Mouse (Mus musculus) MEL (cell line): ENCODE results near the gene Gpr82. TPM values are rescaled to one million over a fixed set of nuclear protein-coding genes. Genes with fewer than 3 reads are reported as not detected.

Experiments used
- DNase-seq: peaks from one replicate; pipeline ENCODE4 v3.0.0; 2011; ENCODE audit warnings: low read depth, low spot score
- H3K27ac ChIP-seq: 2 replicates; pipeline ENCODE4 v1.5.1; 2012; ENCODE audit warnings: low read depth, mild to moderate bottlenecking, control low read depth, low read length, moderate library complexity; ENCODE audit not compliant: control insufficient read depth
- H3K27me3 ChIP-seq, 2 experiments: fragments of 150-350 bp in 1 of 2; sonication (generic) in 1 of 2; 2 replicates each; pipeline ENCODE4 v1.6.1; 2012; ENCODE audit warnings: low read length in 2 of 2, mild to moderate bottlenecking in 2 of 2, improper control_type of control experiment in 1 of 2, moderate library complexity in 1 of 2; ENCODE audit not compliant: insufficient read depth in 2 of 2, control insufficient read depth in 1 of 2
- H3K36me3 ChIP-seq, 2 experiments: 2 replicates each; pipeline ENCODE4 v1.6.1; 2012 to 2014; ENCODE audit warnings: low read length in 2 of 2, improper control_type of control experiment in 1 of 2, inconsistent platforms in 1 of 2, mild to moderate bottlenecking in 1 of 2; ENCODE audit not compliant: insufficient read depth in 2 of 2, control insufficient read depth in 1 of 2
- H3K4me1 ChIP-seq, 2 experiments: fragments of 150-350 bp in 1 of 2; sonication (generic) in 1 of 2; 2 replicates each; pipeline ENCODE4 v1.6.1; 2012; ENCODE audit warnings: low read length in 2 of 2, improper control_type of control experiment in 1 of 2, mild to moderate bottlenecking in 1 of 2; ENCODE audit not compliant: insufficient read depth in 2 of 2, control insufficient read depth in 1 of 2
- H3K4me3 ChIP-seq, 2 experiments: fragments of 150-350 bp in 1 of 2; sonication (generic) in 1 of 2; 2 replicates each; pipeline ENCODE4 v1.5.1; 2012; ENCODE audit warnings: low read depth in 2 of 2, low read length in 2 of 2, mild to moderate bottlenecking in 2 of 2, moderate library complexity in 2 of 2, control low read depth in 1 of 2, improper control_type of control experiment in 1 of 2; ENCODE audit not compliant: control insufficient read depth in 1 of 2, insufficient read depth in 1 of 2
- H3K79me2 ChIP-seq: 2 replicates; pipeline ENCODE4 v1.6.1; 2012; ENCODE audit warnings: mild to moderate bottlenecking, low read length, moderate library complexity; ENCODE audit not compliant: control insufficient read depth, poor library complexity, insufficient read depth
- H3K9ac ChIP-seq: 2 replicates; pipeline ENCODE4 v1.6.1; 2012; ENCODE audit warnings: low read depth, mild to moderate bottlenecking, control low read depth, low read length, moderate library complexity; ENCODE audit not compliant: control insufficient read depth, poor library complexity, severe bottlenecking
- H3K9me3 ChIP-seq: fragments of 150-350 bp; sonication (generic); replicated peaks from 2 replicates; pipeline ENCODE4 v1.6.1; 2012; ENCODE audit warnings: mild to moderate bottlenecking, low read length, improper control_type of control experiment, moderate library complexity; ENCODE audit not compliant: insufficient read depth
- BHLHE40 ChIP-seq: IDR thresholded peaks from 2 replicates; pipeline ENCODE4 v1.6.1; 2012; ENCODE audit warnings: low read depth, mild to moderate bottlenecking, inconsistent platforms, low read length, improper control_type of control experiment, borderline replicate concordance
- CHD1 ChIP-seq: IDR thresholded peaks from 2 replicates; pipeline ENCODE4 v1.6.1; 2012; ENCODE audit warnings: low read depth, mild to moderate bottlenecking, inconsistent platforms, low read length, improper control_type of control experiment
- CHD2 ChIP-seq: IDR thresholded peaks from 2 replicates; pipeline ENCODE4 v1.6.1; 2011; ENCODE audit warnings: low read length, improper control_type of control experiment
- CTCF ChIP-seq, 3 experiments: IDR thresholded peaks in 2 of 3; conservative IDR thresholded peaks in 1 of 3; 2 replicates each; pipeline ENCODE4 v1.5.1; 2011 to 2012; ENCODE audit warnings: low read length in 3 of 3, low read depth in 2 of 3, mild to moderate bottlenecking in 2 of 3, improper control_type of control experiment in 1 of 3, inconsistent platforms in 1 of 3, mixed read lengths in 1 of 3, moderate library complexity in 1 of 3; ENCODE audit not compliant: control insufficient read depth in 1 of 3, insufficient read depth in 1 of 3, poor library complexity in 1 of 3, severe bottlenecking in 1 of 3
- E2F4 ChIP-seq: IDR thresholded peaks from 2 replicates; pipeline ENCODE4 v1.6.1; 2011; ENCODE audit warnings: low read depth, low read length, improper control_type of control experiment, borderline replicate concordance
- ELF1 ChIP-seq: IDR thresholded peaks from 2 replicates; pipeline ENCODE4 v1.6.1; 2014; ENCODE audit warnings: low read depth, mild to moderate bottlenecking, inconsistent platforms, low read length, improper control_type of control experiment, moderate library complexity
- EP300 ChIP-seq, 2 experiments: IDR thresholded peaks; 2 replicates each; pipeline ENCODE4 v1.6.1; 2011; ENCODE audit warnings: improper control_type of control experiment in 2 of 2, low read length in 2 of 2, low read depth in 1 of 2, mild to moderate bottlenecking in 1 of 2
- ETS1 ChIP-seq: IDR thresholded peaks from 2 replicates; pipeline ENCODE4 v1.6.1; 2012; ENCODE audit warnings: low read depth, mild to moderate bottlenecking, inconsistent platforms, low read length, improper control_type of control experiment, moderate library complexity
- GABPA ChIP-seq: IDR thresholded peaks from 2 replicates; pipeline ENCODE4 v1.6.1; 2012; ENCODE audit warnings: low read depth, mild to moderate bottlenecking, inconsistent platforms, low read length, improper control_type of control experiment, moderate library complexity
- JUND ChIP-seq: IDR thresholded peaks from 2 replicates; pipeline ENCODE4 v1.6.1; 2011; ENCODE audit warnings: low read depth, mild to moderate bottlenecking, improper control_type of control experiment, low read length
- KAT2A ChIP-seq: conservative IDR thresholded peaks from 2 replicates; pipeline ENCODE4 v1.6.1; 2012; ENCODE audit warnings: low read depth, low read length, improper control_type of control experiment, inconsistent platforms
- MAFK ChIP-seq: IDR thresholded peaks from 2 replicates; pipeline ENCODE4 v1.6.1; 2011; ENCODE audit warnings: low read depth, mild to moderate bottlenecking, low read length, improper control_type of control experiment, borderline replicate concordance
- MAZ ChIP-seq: IDR thresholded peaks from 2 replicates; pipeline ENCODE4 v1.6.1; 2012; ENCODE audit warnings: low read depth, mild to moderate bottlenecking, inconsistent platforms, low read length, improper control_type of control experiment
- MEF2A ChIP-seq: IDR thresholded peaks from 2 replicates; pipeline ENCODE4 v1.6.1; 2014; ENCODE audit warnings: low read depth, mild to moderate bottlenecking, inconsistent platforms, low read length, improper control_type of control experiment; ENCODE audit not compliant: poor library complexity, insufficient replicate concordance, severe bottlenecking; ENCODE audit errors: extremely low read depth
- MXI1 ChIP-seq: IDR thresholded peaks from 2 replicates; pipeline ENCODE4 v1.6.1; 2011; ENCODE audit warnings: mild to moderate bottlenecking, low read depth, low read length, improper control_type of control experiment
- MYC ChIP-seq: IDR thresholded peaks from 2 replicates; pipeline ENCODE4 v1.6.1; 2011; ENCODE audit warnings: low read depth, mild to moderate bottlenecking, low read length, improper control_type of control experiment, moderate library complexity
- NELFE ChIP-seq: IDR thresholded peaks from 2 replicates; pipeline ENCODE4 v1.6.1; 2011; ENCODE audit warnings: low read depth, low read length, improper control_type of control experiment
- NRF1 ChIP-seq: IDR thresholded peaks from 2 replicates; pipeline ENCODE4 v1.6.1; 2014; ENCODE audit warnings: low read depth, mild to moderate bottlenecking, inconsistent platforms, low read length, improper control_type of control experiment, moderate library complexity; ENCODE audit not compliant: poor library complexity, insufficient read depth, severe bottlenecking
- POLR2A ChIP-seq, 2 experiments: IDR thresholded peaks; 2 replicates each; pipeline ENCODE4 v1.6.1; 2011 to 2012; ENCODE audit warnings: low read length in 2 of 2, mild to moderate bottlenecking in 2 of 2, control low read depth in 1 of 2, improper control_type of control experiment in 1 of 2, low read depth in 1 of 2, moderate library complexity in 1 of 2; ENCODE audit not compliant: control insufficient read depth in 1 of 2, insufficient read depth in 1 of 2, poor library complexity in 1 of 2
- RCOR1 ChIP-seq: IDR thresholded peaks from 2 replicates; pipeline ENCODE4 v1.6.1; 2012; ENCODE audit warnings: low read depth, mild to moderate bottlenecking, inconsistent platforms, low read length, improper control_type of control experiment
- SIN3A ChIP-seq: IDR thresholded peaks from 2 replicates; pipeline ENCODE4 v1.6.1; 2012; ENCODE audit warnings: low read length, improper control_type of control experiment, inconsistent platforms
- TAL1 ChIP-seq: IDR thresholded peaks from 2 replicates; pipeline ENCODE4 v1.6.1; 2012; ENCODE audit warnings: mild to moderate bottlenecking, inconsistent platforms, low read length, moderate library complexity, mixed read lengths
- TBP ChIP-seq: IDR thresholded peaks from 2 replicates; pipeline ENCODE4 v1.8.0; 2011; ENCODE audit warnings: low read depth, low read length, improper control_type of control experiment
- USF2 ChIP-seq, 2 experiments: IDR thresholded peaks; 2 replicates each; pipeline ENCODE4 v1.6.1; 2011 to 2012; ENCODE audit warnings: improper control_type of control experiment in 2 of 2, low read length in 2 of 2, borderline replicate concordance in 1 of 2, inconsistent platforms in 1 of 2, low read depth in 1 of 2, mild to moderate bottlenecking in 1 of 2; ENCODE audit not compliant: insufficient read depth in 1 of 2
- ZKSCAN1 ChIP-seq: IDR thresholded peaks from 2 replicates; pipeline ENCODE4 v1.6.1; 2012; ENCODE audit warnings: low read depth, mild to moderate bottlenecking, inconsistent platforms, low read length, improper control_type of control experiment, moderate library complexity
- ZNF384 ChIP-seq: IDR thresholded peaks from 2 replicates; pipeline ENCODE4 v1.6.1; 2012; ENCODE audit warnings: low read depth, mild to moderate bottlenecking, inconsistent platforms, low read length, improper control_type of control experiment
- polyA plus RNA-seq, 2 experiments: library from polyadenylated mRNA; stranded (reverse) in 1 of 2; unstranded in 1 of 2; fragments of >175 nt in 1 of 2; fragments of >200 nt in 1 of 2; gene quantifications; 2 replicates each; pipeline versions ENCODE4 v1.2.1 to v1.2.4; 2012; ENCODE audit warnings: low replicate concordance in 2 of 2, low read depth in 1 of 2; ENCODE audit not compliant: insufficient read length in 2 of 2, insufficient read depth in 1 of 2, missing spikeins in 1 of 2
- total RNA-seq: library from RNA; depleted of rRNA; stranded (reverse); fragments of 300-350 nt; gene quantifications from 2 replicates; pipeline ENCODE4 v1.2.3, GENCODE M21; 2012

Gene Gpr82
- total and polyA plus RNA-seq, 3 experiments = 0.06 to 0.12 TPM; not detected in 1

GRCm38 (mm10) chrX:13686589-13686988, 25.4 kb downstream of the Gpr82 start:
- Histone ChIP-seq H3K4me1 (no peaks in the 10 kb centered on the region; a peak in 1 of 4 replicates), H3K27me3 (no peaks in the 10 kb centered on the region), H3K9me3 (no peaks in the 10 kb centered on the region), H3K79me2 (no peaks in the 10 kb centered on the region), H3K9ac (no peak overlapping the region), H3K4me3 (no peak overlapping the region), H3K27ac (no peak overlapping the region), H3K36me3 (no peaks in the 10 kb centered on the region)
- TF ChIP-seq BHLHE40 (no peak), MXI1 (no peak), CHD2 (no peak), RCOR1 (no peak), MEF2A (no peak), SIN3A (no peak), ZNF384 (no peak), ELF1 (no peak), MAFK (no peak), KAT2A (no peak), TAL1 (no peak), USF2 (IDR thresholded peaks at IDR 0.05; ENCODE audit: borderline replicate concordance in 1 of 2, insufficient read depth in 1 of 2, low read depth in 1 of 2, low read length in 2 of 2) (no peak), CTCF (IDR thresholded peaks at IDR 0.05 in 2 of 3, conservative IDR thresholded peaks at IDR 0.05 in 1 of 3; ENCODE audit: control insufficient read depth in 1 of 3, insufficient read depth in 1 of 3, low read depth in 2 of 3, low read length in 3 of 3, poor library complexity in 1 of 3, severe bottlenecking in 1 of 3) (no peak), POLR2A (IDR thresholded peaks at IDR 0.05; ENCODE audit: control insufficient read depth in 1 of 2, insufficient read depth in 1 of 2, low read depth in 1 of 2, low read length in 2 of 2, poor library complexity in 1 of 2) (no peak), TBP (no peak)
- no peak for DNase-seq

GRCm38 (mm10) chrX:13688356-13688755, 27.2 kb downstream of the Gpr82 start:
- Histone ChIP-seq H3K9me3 (no peaks in the 10 kb centered on the region), H3K4me3 (no peak overlapping the region), H3K4me1 (no peaks in the 10 kb centered on the region; a peak in 1 of 4 replicates), H3K36me3 (no peaks in the 10 kb centered on the region), H3K79me2 (no peaks in the 10 kb centered on the region), H3K9ac (no peak overlapping the region), H3K27me3 (no peaks in the 10 kb centered on the region), H3K27ac (no peak overlapping the region)
- no peak for DNase-seq
- no peak for TF ChIP-seq ZNF384
- TF ChIP-seq USF2 (IDR thresholded peaks at IDR 0.05; ENCODE audit: borderline replicate concordance in 1 of 2, insufficient read depth in 1 of 2, low read depth in 1 of 2, low read length in 2 of 2) = no peak
- no peak for TF ChIP-seq JUND
- TF ChIP-seq MEF2A = no peak
- TF ChIP-seq GABPA = no peak
- TF ChIP-seq MAZ = no peak
- no peak for TF ChIP-seq CHD1
- no peak for TF ChIP-seq NELFE
- no peak for TF ChIP-seq SIN3A
- no peak for TF ChIP-seq TAL1
- no peak for TF ChIP-seq ELF1
- TF ChIP-seq NRF1 = no peak
- TF ChIP-seq E2F4 = no peak
- TF ChIP-seq MYC = no peak
- no peak for TF ChIP-seq ZKSCAN1
- TF ChIP-seq KAT2A = no peak
- TF ChIP-seq EP300 (IDR thresholded peaks at IDR 0.05; ENCODE audit: low read depth in 1 of 2, low read length in 2 of 2) = no peak
- no peak for TF ChIP-seq POLR2A (IDR thresholded peaks at IDR 0.05; ENCODE audit: control insufficient read depth in 1 of 2, insufficient read depth in 1 of 2, low read depth in 1 of 2, low read length in 2 of 2, poor library complexity in 1 of 2)
- TF ChIP-seq ETS1 = no peak
- TF ChIP-seq, all 39 proteins: peak for 0
